Mouse (Mus musculus): ENCODE data around the gene Kdf1. TPM values are rescaled to one million over a fixed set of nuclear protein-coding genes. Genes with fewer than 3 reads are reported as not detected.

Kdf1 gene
- polyA plus RNA-seq, 1 experiment from 2014 or later: 0.89 TPM

DNA sequence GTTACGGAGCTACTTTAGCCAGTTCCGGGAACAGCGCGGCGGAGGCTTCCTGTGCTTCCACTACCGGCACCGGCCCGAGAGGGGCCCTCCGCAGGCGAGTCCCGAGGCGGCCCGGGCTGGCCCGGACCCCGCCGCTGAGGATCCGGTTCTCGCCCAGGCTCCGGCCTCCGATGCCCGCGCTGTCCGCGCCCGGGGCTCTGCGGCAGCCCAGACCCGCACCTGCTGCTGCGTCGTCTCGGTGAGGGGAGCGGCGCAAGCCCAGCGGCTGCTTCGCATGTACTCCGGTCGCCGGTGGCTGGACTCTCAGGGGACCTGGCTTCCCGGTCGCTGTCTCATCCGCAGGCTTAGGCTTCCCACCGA is 56.1 kb downstream of the Kdf1 start:
- peak overlapping the region; percentile 76 for H3K4me2 ChIP-seq
- peak overlapping the region; percentile 81 for H3K9ac ChIP-seq (ENCODE audit: low read depth, low read length)
- DNase-seq (ENCODE audit: low spot score): no peak
- peak; percentile 37 for ATAC-seq (replicated peaks; ENCODE audit: low FRiP score)
- H3K4me1 ChIP-seq (replicated peaks; ENCODE audit: control insufficient read depth, insufficient read depth, low read length): peaks cover 2% of the 10 kb centered on the region; the same call in 1 of the 2 replicates
- H3K27me3 ChIP-seq (replicated peaks; ENCODE audit: control insufficient read depth, insufficient read depth, low read length): no peaks in the 10 kb centered on the region
- H3K9me3 ChIP-seq (ENCODE audit: control insufficient read depth, low read length): no peaks in the 10 kb centered on the region
- no peak overlapping the region for H3K27ac ChIP-seq (ENCODE audit: low read depth, low read length)
- peak overlapping the region; percentile 85 for H3K4me3 ChIP-seq (ENCODE audit: low read depth, low read length)
- peaks cover 13% of the 10 kb centered on the region for H3K36me3 ChIP-seq (ENCODE audit: control insufficient read depth, insufficient read depth, low read length)
- WGBS: under 1% methylated on average over 41 of the region's 41 CpGs

DNA sequence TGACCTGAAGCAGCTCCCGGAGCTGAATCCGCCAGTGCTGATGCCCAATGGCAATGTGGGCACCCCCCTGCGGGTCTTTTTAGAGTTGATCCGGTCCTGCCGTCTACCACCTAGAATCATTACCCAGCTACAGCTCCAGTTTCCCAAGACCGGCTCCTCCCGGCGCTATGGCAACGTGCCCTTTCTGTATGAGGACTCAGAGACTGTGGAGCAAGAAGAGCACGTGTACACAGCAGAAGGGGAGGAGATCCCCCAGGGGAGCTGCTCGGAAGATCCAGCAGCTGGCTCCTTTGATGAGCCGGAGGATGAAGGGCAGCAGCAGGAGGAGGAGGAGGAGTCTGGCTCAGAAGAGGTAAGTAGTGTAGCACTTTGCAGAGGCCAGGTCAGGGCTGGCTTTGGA is 59.2 kb downstream of the Kdf1 start:
- peaks cover 17% of the 10 kb centered on the region for H3K36me3 ChIP-seq (ENCODE audit: control insufficient read depth, insufficient read depth, low read length)
- ATAC-seq (replicated peaks; ENCODE audit: low FRiP score) (no peak), DNase-seq (ENCODE audit: low spot score) (no peak)
- no peaks in the 10 kb centered on the region for H3K27me3 ChIP-seq (replicated peaks; ENCODE audit: control insufficient read depth, insufficient read depth, low read length)
- no peak overlapping the region for H3K9ac ChIP-seq (ENCODE audit: low read depth, low read length)
- no peak overlapping the region for H3K4me3 ChIP-seq (ENCODE audit: low read depth, low read length)
- no peak overlapping the region for H3K4me2 ChIP-seq
- H3K27ac ChIP-seq (ENCODE audit: low read depth, low read length): no peak overlapping the region
- WGBS: 82% methylated on average over 12 of the region's 12 CpGs
- H3K4me1 ChIP-seq (replicated peaks; ENCODE audit: control insufficient read depth, insufficient read depth, low read length): peaks cover 2% of the 10 kb centered on the region; the same call in 1 of the 2 replicates
- H3K9me3 ChIP-seq (ENCODE audit: control insufficient read depth, low read length): no peaks in the 10 kb centered on the region

Small RNA genes within 50 kb of the gene (microRNA-seq; reads per million reads assigned to microRNA genes)
- gene Gm23158 (ENCODE audit: borderline number of aligned reads): not detected

Other genes with a start within 250 kb of the Kdf1 start
- gene Tmem222, start 241.2 kb upstream of the Kdf1 start, polyA plus RNA-seq (2014; fragmentation: Nextera tagmentation; extraction: Ambion mirVana): 73.5 and 74.2 TPM in 2 replicates
- gene Wdtc1, start 165.5 kb upstream of the Kdf1 start, polyA plus RNA-seq (2014; fragmentation: Nextera tagmentation; extraction: Ambion mirVana): 14.0 and 14.5 TPM in 2 replicates
- gene Slc9a1, start 149.3 kb upstream of the Kdf1 start, polyA plus RNA-seq (2014; fragmentation: Nextera tagmentation; extraction: Ambion mirVana): 6.9 and 7.7 TPM in 2 replicates
- gene Tent5b, start 38.8 kb upstream of the Kdf1 start, polyA plus RNA-seq (2014; fragmentation: Nextera tagmentation; extraction: Ambion mirVana): 0.38 TPM in 1 of 2 replicates, not detected in the other
- gene Trnp1, start 20.4 kb upstream of the Kdf1 start, polyA plus RNA-seq (2014; fragmentation: Nextera tagmentation; extraction: Ambion mirVana): 0.21 TPM in 1 of 2 replicates, not detected in the other
- gene Nudc, start 27.0 kb downstream of the Kdf1 start, polyA plus RNA-seq (2014; fragmentation: Nextera tagmentation; extraction: Ambion mirVana): 362 and 377 TPM in 2 replicates
- gene Nr0b2, start 34.4 kb downstream of the Kdf1 start, polyA plus RNA-seq (2014; fragmentation: Nextera tagmentation; extraction: Ambion mirVana): 0.89 and 1.1 TPM in 2 replicates
- gene Gpatch3, start 55.8 kb downstream of the Kdf1 start, polyA plus RNA-seq (2014; fragmentation: Nextera tagmentation; extraction: Ambion mirVana): 8.7 and 10.0 TPM in 2 replicates
- 23.4 and 24.8 TPM in 2 replicates for gene Gpn2, start 65.4 kb downstream of the Kdf1 start, polyA plus RNA-seq (2014; fragmentation: Nextera tagmentation; extraction: Ambion mirVana)
- 1.7 and 3.5 TPM in 2 replicates for gene Sfn, start 83.2 kb downstream of the Kdf1 start, polyA plus RNA-seq (2014; fragmentation: Nextera tagmentation; extraction: Ambion mirVana)
- 2.1 and 3.1 TPM in 2 replicates for gene Zdhhc18, start 131.2 kb downstream of the Kdf1 start, polyA plus RNA-seq (2014; fragmentation: Nextera tagmentation; extraction: Ambion mirVana)
- 10.7 and 15.0 TPM in 2 replicates for gene Pigv, start 153.7 kb downstream of the Kdf1 start, polyA plus RNA-seq (2014; fragmentation: Nextera tagmentation; extraction: Ambion mirVana)
- 26.6 and 32.4 TPM in 2 replicates for gene Arid1a, start 237.8 kb downstream of the Kdf1 start, polyA plus RNA-seq (2014; fragmentation: Nextera tagmentation; extraction: Ambion mirVana)